Mouse (Mus musculus) adrenal gland, adult 18-20 months (tissue): ENCODE data around the gene Zfp512b. TPM values are rescaled to one million over a fixed set of nuclear protein-coding genes. Genes with fewer than 3 reads are reported as not detected.

Experiments
- DNase-seq, 2 experiments: peaks; one replicate each; pipeline ENCODE4 v3.0.0; 2021 to 2022; ENCODE audit warnings: low spot score in 2 of 2
- total RNA-seq, 2 experiments: library from RNA; stranded (reverse); gene quantifications; 1 replicate in 1 of 2; 2 replicates in 1 of 2; pipeline ENCODE4 v1.2.3; 2021

Gene Zfp512b
- total RNA-seq, 2 experiments from 2014 or later = 37.4 to 49.0 TPM

GRCm38 (mm10) chr2:181590471-181590870 lies 2.1 kb downstream of the Zfp512b start:
- no peak for DNase-seq

DNA sequence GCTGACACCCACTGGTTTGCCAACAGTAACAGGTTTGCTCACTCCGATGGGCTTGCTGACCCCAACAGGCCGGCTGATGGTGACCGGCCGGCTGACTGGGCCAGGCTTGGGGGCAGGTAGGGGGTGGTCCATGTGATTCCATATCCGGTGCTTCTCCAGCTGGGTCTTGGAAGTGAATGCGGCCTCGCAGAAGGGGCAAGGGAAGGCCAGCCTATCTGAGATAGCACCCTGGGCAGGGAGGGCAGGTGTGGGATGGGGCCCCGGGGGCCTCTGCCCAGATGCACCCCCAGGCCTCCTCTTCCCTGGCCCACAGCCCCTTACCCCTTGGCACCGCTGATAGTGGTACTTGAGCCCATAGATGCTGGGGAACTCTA lies 2.9 kb downstream of the Zfp512b start:
- DNase-seq = no peak

GRCm38 (mm10) chr2:181589011-181589731 lies 3.4 kb downstream of the Zfp512b start:
- DNase-seq = no peak

DNA sequence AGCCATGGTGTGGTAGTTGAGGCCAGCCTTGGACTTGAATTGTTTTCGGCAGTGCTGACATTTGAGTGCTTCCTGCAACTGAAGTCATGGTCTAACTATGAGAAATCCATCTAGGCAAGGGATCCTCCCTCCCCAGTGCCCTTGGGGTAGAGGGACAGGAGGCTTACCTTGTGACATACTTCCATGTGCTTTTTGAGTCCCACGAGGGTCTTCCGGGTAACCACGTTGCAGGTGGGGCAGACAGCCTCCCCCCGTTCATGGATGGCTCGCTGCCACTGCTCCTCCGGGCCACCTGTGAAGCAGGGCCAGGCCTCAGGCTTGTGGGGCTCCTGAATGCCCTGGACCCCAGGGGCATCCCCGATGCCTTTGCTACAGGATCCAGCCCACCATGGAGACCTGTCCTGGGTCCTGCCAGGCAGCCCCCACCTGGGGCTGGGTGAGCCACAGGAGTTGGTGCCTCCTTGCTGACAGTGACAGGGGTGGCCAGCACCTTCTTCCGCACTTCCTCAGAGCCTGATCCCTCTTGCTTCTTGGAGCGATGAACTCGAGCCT lies 4.3 kb downstream of the Zfp512b start:
- DNase-seq = no peak

- DNase-seq = no peak
Measured at GRCm38 (mm10) chr2:181587796-181588195, 4.8 kb downstream of the Zfp512b start.

GRCm38 (mm10) chr2:181586124-181586523 lies 6.5 kb downstream of the Zfp512b start:
- no peak for DNase-seq

DNA sequence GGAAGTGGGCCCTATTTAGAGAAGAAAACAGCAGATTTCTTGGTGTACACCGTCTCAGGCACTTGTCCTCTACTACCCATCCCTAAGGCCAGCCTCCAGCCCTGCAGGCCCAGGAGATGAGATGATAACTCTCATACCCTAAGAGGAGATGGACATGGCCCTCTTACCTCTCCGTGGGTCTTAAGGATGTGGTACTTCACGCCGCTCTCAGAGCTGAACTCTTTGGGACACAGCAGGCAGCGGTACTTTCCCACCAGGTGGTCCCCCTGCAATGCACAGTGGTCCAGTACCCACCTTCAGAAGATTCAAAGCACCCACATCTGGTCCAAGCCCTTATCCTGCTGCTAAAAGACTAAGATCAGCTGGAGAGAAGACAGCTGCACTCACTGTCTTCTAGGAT lies 7.1 kb downstream of the Zfp512b start:
- DNase-seq = no peak

DNA sequence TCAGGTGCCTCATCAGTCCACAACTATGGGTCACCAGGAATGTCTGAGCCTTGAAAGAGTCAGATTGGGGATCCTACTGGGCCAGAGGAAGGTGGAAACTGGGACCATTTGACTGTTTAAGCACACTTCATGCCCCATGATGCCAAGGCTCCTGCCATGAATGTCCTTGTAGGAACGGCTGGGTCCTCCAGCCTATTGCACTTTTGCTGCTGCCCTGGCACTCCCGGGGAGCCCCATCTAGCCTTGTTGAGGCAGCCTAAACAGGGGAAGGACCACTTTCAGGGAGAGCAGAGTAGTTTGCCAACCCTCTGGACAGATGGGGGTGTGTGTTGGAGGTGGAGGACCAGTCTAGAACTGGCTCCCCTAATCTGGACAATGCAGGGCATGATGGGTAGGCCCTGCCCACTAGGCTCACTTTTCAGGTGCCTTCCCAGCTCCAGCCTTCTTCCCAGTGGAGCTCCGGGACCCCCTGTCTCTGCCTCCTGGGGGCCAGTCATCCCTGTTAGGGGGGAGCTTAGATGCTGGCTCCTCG lies 8.1 kb downstream of the Zfp512b start, which contains the start of gene Uckl1:
Gene Uckl1 (minus strand): TSS at position 482 of the 532 bp plus-strand sequence.
- no peak for DNase-seq

- peak in 1 of 2 experiments; percentile 2 for DNase-seq
Measured at GRCm38 (mm10) chr2:181583460-181584257, 8.9 kb downstream of the Zfp512b start.

DNA sequence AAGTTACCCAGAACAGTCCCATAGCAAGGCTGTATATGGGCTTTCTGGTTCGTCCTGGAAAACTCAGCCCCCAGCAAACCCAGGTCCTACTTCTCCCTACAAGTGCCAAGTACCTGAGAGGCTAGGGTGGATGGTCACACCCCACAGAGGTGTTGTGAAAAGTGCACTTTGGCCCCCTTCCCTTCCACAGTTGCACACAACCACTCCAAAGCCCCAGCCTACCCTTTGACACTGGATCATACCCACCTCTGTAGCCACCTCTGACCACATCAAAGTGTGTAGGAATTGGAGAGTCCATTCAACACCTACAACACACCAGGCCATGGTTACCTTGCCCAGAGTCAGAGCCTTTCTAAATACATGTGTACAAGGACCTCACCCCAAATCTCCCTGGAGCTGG lies 9.7 kb downstream of the Zfp512b start:
- peak; percentile 2 to 17 for DNase-seq

DNA sequence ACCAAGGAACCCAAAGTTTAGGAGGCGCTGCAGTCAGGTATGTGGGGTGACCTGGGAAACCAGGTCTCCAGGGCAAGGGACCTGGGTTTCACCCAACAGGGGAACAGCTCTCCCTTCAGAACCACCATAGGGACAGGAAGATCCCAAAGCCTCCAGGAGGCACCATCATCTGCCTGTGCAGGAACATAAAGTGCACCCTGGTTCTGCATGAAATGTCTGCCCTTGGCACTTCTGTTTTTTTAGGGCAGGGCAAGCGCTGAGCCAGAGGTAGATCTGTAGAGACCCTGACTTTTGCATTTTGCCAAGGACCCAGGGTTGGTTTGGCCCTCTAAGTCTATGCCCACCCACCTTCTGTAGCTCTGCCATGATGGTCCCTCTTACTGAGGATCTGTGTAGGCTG lies 10.2 kb downstream of the Zfp512b start:
- DNase-seq = peak in 1 of 2 experiments; percentile 7

GRCm38 (mm10) chr2:181581402-181582120 lies 11.0 kb downstream of the Zfp512b start:
- DNase-seq = peak; percentile 85

DNA sequence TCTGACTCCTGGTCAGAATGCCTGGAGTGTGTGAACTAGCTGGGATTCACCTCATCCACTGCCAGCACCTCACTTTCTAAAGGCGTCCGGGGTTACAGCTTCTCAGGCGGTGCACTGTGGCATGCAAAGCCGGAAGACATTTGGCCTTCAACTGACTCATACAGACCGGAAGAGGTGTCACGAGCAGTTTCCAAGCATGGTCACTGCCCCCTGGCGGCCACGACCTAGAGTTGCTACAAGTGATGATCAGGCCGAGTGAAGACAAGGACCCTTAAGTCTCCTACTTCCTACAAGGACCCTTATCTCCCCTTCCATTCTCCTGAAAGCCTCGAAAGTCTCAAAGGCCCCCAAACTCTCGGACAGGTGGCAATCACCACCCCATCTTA lies 11.6 kb downstream of the Zfp512b start:
- DNase-seq = peak; percentile 77 to 85

- peak in 1 of 2 experiments; percentile 2 for DNase-seq
Measured at GRCm38 (mm10) chr2:181580131-181580772, 12.4 kb downstream of the Zfp512b start.

DNA sequence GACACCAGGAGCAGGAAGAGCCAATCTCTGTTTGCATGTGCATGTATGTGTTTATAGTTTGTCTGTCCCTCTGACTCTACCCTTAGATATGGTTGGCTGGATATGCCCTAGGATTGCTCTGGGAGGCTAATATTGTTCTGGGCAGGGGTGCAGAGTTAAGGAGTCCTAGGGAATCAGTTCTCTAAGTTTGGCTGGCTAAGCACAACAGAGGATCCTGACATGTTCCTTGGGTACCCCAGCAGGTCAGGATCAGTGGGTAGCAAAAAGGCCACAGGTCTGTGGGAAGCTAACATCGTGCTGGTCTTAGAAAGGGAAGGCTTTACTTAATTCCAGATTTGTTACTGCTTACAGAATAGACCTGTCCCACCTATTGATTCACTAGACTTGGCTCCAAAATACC lies 12.9 kb downstream of the Zfp512b start:
- DNase-seq = peak in 1 of 2 experiments; percentile 1

DNA sequence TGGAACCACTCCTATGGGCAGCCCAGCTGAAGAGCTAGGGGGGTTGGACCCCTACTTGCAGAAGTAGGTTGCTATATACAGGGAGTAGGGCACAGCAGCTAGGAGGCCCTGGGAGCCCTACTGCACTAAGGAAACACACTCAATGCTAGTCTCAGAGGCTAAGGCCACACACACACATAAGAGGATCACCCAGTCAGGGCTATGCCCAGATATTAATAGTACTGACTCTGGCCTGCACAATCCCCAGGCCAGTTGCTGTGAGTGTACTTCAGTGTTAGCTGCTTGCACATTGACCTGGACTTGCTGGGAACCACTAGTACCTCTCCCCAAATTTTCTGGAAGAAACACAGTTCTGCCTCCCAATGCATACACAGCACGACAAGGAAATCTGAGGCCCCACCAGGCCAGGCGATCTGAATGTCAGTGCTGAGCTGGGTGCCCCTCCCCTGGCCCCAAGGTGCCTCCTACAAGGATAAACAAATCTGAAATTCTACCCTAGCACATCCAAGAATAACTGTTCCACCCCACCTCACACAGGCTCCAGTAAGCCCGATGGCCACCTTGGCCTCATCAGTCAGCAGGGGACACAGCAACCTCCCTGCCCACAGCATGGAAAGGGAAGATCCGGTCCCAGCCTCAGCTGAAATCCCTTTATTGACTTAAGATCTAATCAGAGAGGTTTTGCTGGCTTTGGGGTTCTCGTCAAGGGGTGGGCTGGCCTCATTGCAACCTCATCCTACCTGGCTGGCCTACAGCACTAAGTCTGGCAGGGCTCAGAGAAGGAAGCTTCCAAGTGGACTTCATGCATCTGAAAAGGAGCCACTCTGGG lies 13.6 kb downstream of the Zfp512b start:
- peak in 1 of 2 experiments; percentile 1 for DNase-seq

DNA sequence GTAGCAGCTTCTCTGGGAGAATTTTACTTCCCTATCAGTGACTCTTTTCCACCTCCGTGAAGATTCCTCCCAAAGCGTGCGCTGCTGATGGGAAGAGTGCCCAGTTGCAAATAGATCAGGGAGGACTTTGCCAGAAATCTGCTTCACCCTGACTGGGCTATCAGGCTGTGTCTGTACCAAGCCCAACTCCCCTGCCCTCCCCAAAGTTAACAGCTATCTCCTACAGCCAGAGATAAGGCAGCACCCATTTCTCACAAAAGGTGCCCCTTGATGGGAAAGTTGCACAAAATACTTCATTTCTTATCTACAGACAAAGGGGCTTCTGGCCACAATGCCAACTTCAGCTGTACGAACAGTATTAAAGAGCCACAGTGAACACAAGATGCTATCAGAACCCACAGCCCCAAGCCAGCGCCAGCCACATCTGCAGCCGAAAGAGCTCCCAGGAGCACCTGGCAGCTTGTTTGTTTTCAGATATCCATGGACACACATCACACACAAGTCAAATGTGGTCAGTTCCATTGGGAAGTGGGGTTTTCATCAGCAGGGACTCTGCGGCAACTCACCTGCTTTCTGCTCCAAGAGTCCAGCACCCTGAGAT lies 14.5 kb downstream of the Zfp512b start:
- peak in 1 of 2 experiments; percentile 15 for DNase-seq

DNA sequence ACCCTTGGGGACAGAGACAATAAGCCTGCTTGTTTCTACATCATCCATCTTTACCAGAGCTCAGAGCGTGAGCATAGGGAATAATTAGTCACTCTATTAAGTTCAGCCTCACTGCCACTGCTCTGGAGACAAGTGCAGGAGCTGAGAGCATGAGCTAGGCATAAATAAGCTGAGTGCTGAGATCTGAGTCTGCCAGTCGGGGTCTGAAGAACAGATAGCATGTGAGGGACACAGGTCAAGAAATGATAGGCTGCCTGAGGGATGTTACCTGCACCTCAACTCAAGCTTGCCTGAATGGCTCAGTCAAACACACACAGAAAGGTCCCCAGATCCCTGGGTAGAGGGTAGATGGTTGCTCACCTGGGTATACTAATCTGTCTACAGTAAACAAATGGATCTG lies 15.5 kb downstream of the Zfp512b start:
- peak in 1 of 2 experiments; percentile 10 for DNase-seq

DNA sequence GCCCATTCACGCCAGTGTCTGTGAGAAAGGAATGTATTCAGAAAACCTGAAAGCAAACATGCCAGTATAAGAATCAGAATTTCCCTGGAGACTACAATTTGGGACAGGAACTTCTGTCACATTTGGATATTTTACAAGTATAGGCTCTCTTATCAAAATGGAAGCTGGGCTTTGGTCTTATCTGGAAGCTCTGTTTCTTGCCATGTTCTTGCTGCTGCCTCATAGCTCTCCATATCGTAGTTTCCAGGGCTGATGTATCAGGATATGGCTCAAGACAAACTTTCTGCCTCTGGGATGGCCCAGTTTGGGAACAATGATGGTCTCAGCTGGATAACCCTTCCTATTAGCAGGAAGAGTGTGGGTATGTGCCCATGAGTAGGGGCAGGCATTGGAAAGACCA lies 16.0 kb downstream of the Zfp512b start:
- peak in 1 of 2 experiments; percentile 11 for DNase-seq
